Mouse (Mus musculus) intestine, embryonic 16.5 days (tissue): ENCODE data around the gene Cemip2. TPM values are rescaled to one million over a fixed set of nuclear protein-coding genes. Genes with fewer than 3 reads are reported as not detected.

Source experiments
- ATAC-seq: fragments of 200-750 bp; cut with Nextera tagmentation; 2 replicates; pipeline ENCODE4 v1.8.0; 2017; ENCODE audit warnings: moderate TSS enrichment, moderate library complexity
- H3K27ac ChIP-seq: fragments of 300-500 bp; sonication (generic); 2 replicates; pipeline ENCODE4 v1.5.1; 2014; ENCODE audit warnings: mild to moderate bottlenecking, low read length
- H3K27me3 ChIP-seq: fragments of 300-500 bp; sonication (generic); replicated peaks from 2 replicates; pipeline ENCODE4 v1.6.1; 2014; ENCODE audit warnings: low read length, control low read depth, mixed read lengths; ENCODE audit not compliant: control insufficient read depth, insufficient read depth
- H3K36me3 ChIP-seq: fragments of 300-500 bp; sonication (generic); 2 replicates; pipeline ENCODE4 v1.6.1; 2014; ENCODE audit warnings: low read length, control low read depth; ENCODE audit not compliant: control insufficient read depth, insufficient read depth
- H3K4me1 ChIP-seq: fragments of 300-500 bp; sonication (generic); 2 replicates; pipeline ENCODE4 v1.6.1; 2014; ENCODE audit warnings: low read length, control low read depth, mixed read lengths; ENCODE audit not compliant: control insufficient read depth, insufficient read depth
- H3K4me2 ChIP-seq: fragments of 300-500 bp; sonication (generic); 2 replicates; pipeline ENCODE4 v1.6.1; 2014; ENCODE audit warnings: low read depth, low read length, control low read depth
- H3K4me3 ChIP-seq: fragments of 300-500 bp; sonication (generic); 2 replicates; pipeline ENCODE4 v1.5.1; 2014; ENCODE audit warnings: mild to moderate bottlenecking, low read length
- H3K9ac ChIP-seq: fragments of 300-500 bp; sonication (generic); 2 replicates; pipeline ENCODE4 v1.6.1; 2014; ENCODE audit warnings: low read depth, low read length
- H3K9me3 ChIP-seq: fragments of 300-500 bp; sonication (generic); 2 replicates; pipeline ENCODE4 v1.6.1; 2016; ENCODE audit warnings: low read length, control low read depth; ENCODE audit not compliant: control insufficient read depth
- WGBS: fragments of 180-500 bp; shearing (Covaris S2); extraction: QIAGEN DNeasy Blood & Tissue Kit; methylation state at CpG from one replicate; pipeline ENCODE4 v1.1.7; 2014; 5-methylcytosine and 5-hydroxymethylcytosine counted together
- polyA plus RNA-seq: library from polyadenylated mRNA; unstranded; fragments of >200 nt; fragmentation: Nextera tagmentation; extraction: Ambion mirVana; gene quantifications from 2 replicates; pipeline ENCODE4 v1.2.1, GENCODE M21; 2015

Cemip2 gene
- polyA plus RNA-seq, 1 experiment from 2014 or later, result 7.3 TPM

GRCm38 (mm10) chr19:21855421-21856128, 77.4 kb downstream of the Cemip2 start:
- 0 out of 2 replicates have a peak, but pooled peaks cover 11% of the 10 kb centered on the region for H3K36me3 ChIP-seq
- no peaks in the 10 kb centered on the region for H3K9me3 ChIP-seq
- H3K4me2 ChIP-seq, result no peak overlapping the region
- H3K4me3 ChIP-seq, result no peak overlapping the region
- H3K4me1 ChIP-seq, result no peaks in the 10 kb centered on the region
- no peak for ATAC-seq
- H3K27me3 ChIP-seq, result no peaks in the 10 kb centered on the region
- H3K27ac ChIP-seq, result no peak overlapping the region
- 93% methylated on average over 8 of the region's 8 CpGs for WGBS
- no peak overlapping the region for H3K9ac ChIP-seq

- H3K4me2 ChIP-seq, result no peak overlapping the region
- H3K9me3 ChIP-seq, result no peaks in the 10 kb centered on the region
- H3K9ac ChIP-seq, result no peak overlapping the region
- H3K27me3 ChIP-seq, result no peaks in the 10 kb centered on the region
- no peak; the same call in 1 of the 2 replicates for ATAC-seq
- no peak overlapping the region for H3K4me3 ChIP-seq
- H3K27ac ChIP-seq, result no peak overlapping the region
- no peaks in the 10 kb centered on the region for H3K4me1 ChIP-seq
- 49% methylated on average over 12 of the region's 12 CpGs for WGBS
- H3K36me3 ChIP-seq, result 0 out of 2 replicates have a peak, but pooled peaks cover 7% of the 10 kb centered on the region
Measured at GRCm38 (mm10) chr19:21858846-21859521, 80.8 kb downstream of the Cemip2 start.

GRCm38 (mm10) chr19:21860132-21860531, 82.0 kb downstream of the Cemip2 start:
- no peak overlapping the region for H3K27ac ChIP-seq
- no peaks in the 10 kb centered on the region for H3K4me1 ChIP-seq
- H3K9me3 ChIP-seq, result no peaks in the 10 kb centered on the region
- ATAC-seq, result no peak
- WGBS, result 77% methylated on average over 5 of the region's 5 CpGs
- no peak overlapping the region for H3K9ac ChIP-seq
- 0 out of 2 replicates have a peak, but pooled peaks cover 4% of the 10 kb centered on the region for H3K36me3 ChIP-seq
- no peak overlapping the region for H3K4me3 ChIP-seq
- H3K27me3 ChIP-seq, result no peaks in the 10 kb centered on the region
- H3K4me2 ChIP-seq, result no peak overlapping the region

GRCm38 (mm10) chr19:21860894-21861293, 82.8 kb downstream of the Cemip2 start:
- Histone ChIP-seq H3K9ac (no peak overlapping the region), H3K4me2 (no peak overlapping the region), H3K9me3 (no peaks in the 10 kb centered on the region), H3K27ac (no peak overlapping the region), H3K36me3 (0 out of 2 replicates have a peak, but pooled peaks cover 4% of the 10 kb centered on the region), H3K4me3 (no peak overlapping the region), H3K27me3 (no peaks in the 10 kb centered on the region), H3K4me1 (no peaks in the 10 kb centered on the region)
- WGBS, result 87% methylated on average over 6 of the region's 6 CpGs
- no peak for ATAC-seq

GRCm38 (mm10) chr19:21862289-21862990, 84.3 kb downstream of the Cemip2 start:
- Histone ChIP-seq H3K36me3 (no peaks in the 10 kb centered on the region), H3K4me3 (no peak overlapping the region), H3K27ac (no peak overlapping the region), H3K9me3 (no peaks in the 10 kb centered on the region), H3K9ac (no peak overlapping the region), H3K4me2 (no peak overlapping the region), H3K4me1 (no peaks in the 10 kb centered on the region), H3K27me3 (no peaks in the 10 kb centered on the region)
- ATAC-seq, result no peak
- WGBS, result 85% methylated on average over 5 of the region's 5 CpGs

GRCm38 (mm10) chr19:21862991-21863931, 85.1 kb downstream of the Cemip2 start:
- ATAC-seq, result no peak
- H3K4me2 ChIP-seq, result no peak overlapping the region
- WGBS, result 87% methylated on average over 9 of the region's 9 CpGs
- H3K9ac ChIP-seq, result no peak overlapping the region
- no peaks in the 10 kb centered on the region for H3K4me1 ChIP-seq
- H3K4me3 ChIP-seq, result no peak overlapping the region
- H3K36me3 ChIP-seq, result no peaks in the 10 kb centered on the region
- no peaks in the 10 kb centered on the region for H3K9me3 ChIP-seq
- H3K27me3 ChIP-seq, result no peaks in the 10 kb centered on the region
- no peak overlapping the region for H3K27ac ChIP-seq

- Histone ChIP-seq H3K27ac (no peak overlapping the region), H3K9me3 (no peaks in the 10 kb centered on the region), H3K4me2 (no peak overlapping the region), H3K36me3 (no peaks in the 10 kb centered on the region), H3K27me3 (no peaks in the 10 kb centered on the region), H3K4me3 (no peak overlapping the region), H3K9ac (no peak overlapping the region), H3K4me1 (no peaks in the 10 kb centered on the region)
- ATAC-seq, result no peak
- 78% methylated on average over 7 of the region's 7 CpGs for WGBS
Measured at GRCm38 (mm10) chr19:21865242-21866055, 87.3 kb downstream of the Cemip2 start.

GRCm38 (mm10) chr19:21866094-21866493, 88.0 kb downstream of the Cemip2 start:
- H3K4me1 ChIP-seq, result no peaks in the 10 kb centered on the region
- no peak overlapping the region for H3K4me3 ChIP-seq
- H3K9me3 ChIP-seq, result no peaks in the 10 kb centered on the region
- no peak overlapping the region for H3K9ac ChIP-seq
- H3K4me2 ChIP-seq, result no peak overlapping the region
- no peak for ATAC-seq
- no peak overlapping the region for H3K27ac ChIP-seq
- H3K27me3 ChIP-seq, result no peaks in the 10 kb centered on the region
- H3K36me3 ChIP-seq, result no peaks in the 10 kb centered on the region
